Mouse (Mus musculus): ENCODE measurements at regions not wholly inside any gene's neighbourhood (a gene's known extent, or its start where the extent isn't known, plus 50 kb on each side); places are given as distances from the start of the nearest gene placed in this dataset.
"Not testable (repeated sequence)": the region's sequence is repeated elsewhere in the genome, so short reads cannot be mapped to it uniquely, and the experiment has no call there.

- H3K27me3 ChIP-seq (replicated peaks); H3K9me3 ChIP-seq; H3K4me2 ChIP-seq; H3K27ac ChIP-seq; H3K9ac ChIP-seq; ATAC-seq (ENCODE audit: insufficient read depth, low FRiP score, low read depth); H3K4me3 ChIP-seq (replicated peaks); H3K36me3 ChIP-seq; H3K4me1 ChIP-seq: not testable (repeated sequence)
- 49% methylated on average over 2 of the region's 2 CpGs for WGBS
Measured at GRCm38 (mm10) chr14:14478159-14478558, 77.1 kb downstream of the Olfr721-ps1 start.

GRCm38 (mm10) chr14:14481840-14482239, 80.7 kb downstream of the Olfr721-ps1 start:
- 72% methylated on average over 1 of the region's 1 CpGs for WGBS
- Histone ChIP-seq H3K4me3 (replicated peaks) (no peak overlapping the region), H3K36me3 (no peaks in the 10 kb centered on the region), H3K4me1 (no peaks in the 10 kb centered on the region), H3K9me3 (no peaks in the 10 kb centered on the region), H3K4me2 (no peak overlapping the region), H3K27ac (no peak overlapping the region), H3K27me3 (replicated peaks) (no peaks in the 10 kb centered on the region), H3K9ac (no peak overlapping the region)
- ATAC-seq (ENCODE audit: insufficient read depth, low FRiP score, low read depth), result no peak

- Histone ChIP-seq H3K27me3 (replicated peaks) (no peaks in the 10 kb centered on the region), H3K36me3 (no peaks in the 10 kb centered on the region), H3K9me3 (no peaks in the 10 kb centered on the region), H3K4me2 (no peak overlapping the region), H3K9ac (no peak overlapping the region), H3K4me1 (no peaks in the 10 kb centered on the region), H3K27ac (no peak overlapping the region), H3K4me3 (replicated peaks) (no peak overlapping the region)
- 93% methylated on average over 1 of the region's 1 CpGs for WGBS
- ATAC-seq (ENCODE audit: insufficient read depth, low FRiP score, low read depth), result no peak
Measured at GRCm38 (mm10) chr14:14486356-14486755, 85.3 kb downstream of the Olfr721-ps1 start.

GRCm38 (mm10) chr14:14490501-14490900, 89.4 kb downstream of the Olfr721-ps1 start:
- no peaks in the 10 kb centered on the region for H3K36me3 ChIP-seq
- H3K4me3 ChIP-seq (replicated peaks), result no peak overlapping the region
- H3K4me1 ChIP-seq, result no peaks in the 10 kb centered on the region
- H3K27ac ChIP-seq, result no peak overlapping the region
- ATAC-seq (ENCODE audit: insufficient read depth, low FRiP score, low read depth), result no peak
- no peak overlapping the region for H3K4me2 ChIP-seq
- no peaks in the 10 kb centered on the region for H3K9me3 ChIP-seq
- H3K9ac ChIP-seq, result no peak overlapping the region
- no peaks in the 10 kb centered on the region for H3K27me3 ChIP-seq (replicated peaks)

- H3K36me3 ChIP-seq, result no peaks in the 10 kb centered on the region
- no peak for ATAC-seq (ENCODE audit: insufficient read depth, low FRiP score, low read depth)
Measured at GRCm38 (mm10) chr14:14492041-14492440, 90.9 kb downstream of the Olfr721-ps1 start.

GRCm38 (mm10) chr14:14511927-14512326, 110.8 kb downstream of the Olfr721-ps1 start:
- H3K36me3 ChIP-seq, result no peaks in the 10 kb centered on the region
- ATAC-seq (ENCODE audit: insufficient read depth, low FRiP score, low read depth), result peak; percentile 63; the same call in 1 of the 2 replicates
- no peaks in the 10 kb centered on the region for H3K4me1 ChIP-seq
- H3K27me3 ChIP-seq (replicated peaks), result no peaks in the 10 kb centered on the region
- H3K27ac ChIP-seq, result no peak overlapping the region
- no peak overlapping the region for H3K9ac ChIP-seq
- H3K4me2 ChIP-seq, result no peak overlapping the region
- no peak overlapping the region for H3K4me3 ChIP-seq (replicated peaks)
- 82% methylated on average over 4 of the region's 4 CpGs for WGBS
- H3K9me3 ChIP-seq, result no peaks in the 10 kb centered on the region

More at GRCm38 (mm10) chr14:14492041-14492440, 90.9 kb downstream of the Olfr721-ps1 start:
- Histone ChIP-seq H3K27me3 (replicated peaks) (no peaks in the 10 kb centered on the region), H3K27ac (no peak overlapping the region), H3K4me3 (replicated peaks) (no peak overlapping the region), H3K4me2 (no peak overlapping the region), H3K4me1 (no peaks in the 10 kb centered on the region), H3K9ac (no peak overlapping the region), H3K9me3 (no peaks in the 10 kb centered on the region)

- WGBS, result 92% methylated on average over 2 of the region's 2 CpGs
- no peak overlapping the region for H3K27ac ChIP-seq
Measured at GRCm38 (mm10) chr14:14513056-14513455, 112.0 kb downstream of the Olfr721-ps1 start.

GRCm38 (mm10) chr14:14513498-14513897, 112.4 kb downstream of the Olfr721-ps1 start:
- Histone ChIP-seq H3K36me3 (no peaks in the 10 kb centered on the region), H3K4me3 (replicated peaks) (no peak overlapping the region), H3K27me3 (replicated peaks) (no peaks in the 10 kb centered on the region), H3K9me3 (no peaks in the 10 kb centered on the region), H3K4me2 (no peak overlapping the region), H3K4me1 (no peaks in the 10 kb centered on the region), H3K9ac (no peak overlapping the region), H3K27ac (no peak overlapping the region)
- no peak for ATAC-seq (ENCODE audit: insufficient read depth, low FRiP score, low read depth)
- 61% methylated on average over 3 of the region's 3 CpGs for WGBS

More at GRCm38 (mm10) chr14:14513056-14513455, 112.0 kb downstream of the Olfr721-ps1 start:
- no peaks in the 10 kb centered on the region for H3K27me3 ChIP-seq (replicated peaks)
- no peak overlapping the region for H3K4me3 ChIP-seq (replicated peaks)
- H3K9me3 ChIP-seq, result no peaks in the 10 kb centered on the region
- no peak for ATAC-seq (ENCODE audit: insufficient read depth, low FRiP score, low read depth)
- no peak overlapping the region for H3K9ac ChIP-seq
- H3K4me2 ChIP-seq, result no peak overlapping the region
- no peaks in the 10 kb centered on the region for H3K4me1 ChIP-seq
- no peaks in the 10 kb centered on the region for H3K36me3 ChIP-seq

GRCm38 (mm10) chr14:14514440-14515172, 113.5 kb downstream of the Olfr721-ps1 start:
- H3K36me3 ChIP-seq, result no peaks in the 10 kb centered on the region
- H3K4me3 ChIP-seq (replicated peaks), result no peak overlapping the region
- no peaks in the 10 kb centered on the region for H3K9me3 ChIP-seq
- ATAC-seq (ENCODE audit: insufficient read depth, low FRiP score, low read depth), result no peak
- H3K27me3 ChIP-seq (replicated peaks), result no peaks in the 10 kb centered on the region
- no peak overlapping the region for H3K4me2 ChIP-seq
- no peak overlapping the region for H3K27ac ChIP-seq
- no peaks in the 10 kb centered on the region for H3K4me1 ChIP-seq
- H3K9ac ChIP-seq, result no peak overlapping the region
- 66% methylated on average over 1 of the region's 1 CpGs for WGBS

- no peaks in the 10 kb centered on the region for H3K27me3 ChIP-seq (replicated peaks)
- no peaks in the 10 kb centered on the region for H3K9me3 ChIP-seq
- no peak for ATAC-seq (ENCODE audit: insufficient read depth, low FRiP score, low read depth)
- WGBS, result 59% methylated on average over 2 of the region's 2 CpGs
- no peaks in the 10 kb centered on the region for H3K36me3 ChIP-seq
- H3K4me2 ChIP-seq, result no peak overlapping the region
- H3K27ac ChIP-seq, result no peak overlapping the region
- H3K4me1 ChIP-seq, result no peaks in the 10 kb centered on the region
- no peak overlapping the region for H3K9ac ChIP-seq
- H3K4me3 ChIP-seq (replicated peaks), result no peak overlapping the region
Measured at GRCm38 (mm10) chr14:14515363-14515762, 114.3 kb downstream of the Olfr721-ps1 start.

- Histone ChIP-seq H3K36me3 (no peaks in the 10 kb centered on the region), H3K4me2 (no peak overlapping the region), H3K27ac (no peak overlapping the region), H3K4me1 (no peaks in the 10 kb centered on the region), H3K9me3 (no peaks in the 10 kb centered on the region), H3K27me3 (replicated peaks) (no peaks in the 10 kb centered on the region), H3K9ac (no peak overlapping the region), H3K4me3 (replicated peaks) (no peak overlapping the region)
- WGBS, result 56% methylated on average over 5 of the region's 5 CpGs
- no peak for ATAC-seq (ENCODE audit: insufficient read depth, low FRiP score, low read depth)
Measured at GRCm38 (mm10) chr14:14515918-14516317, 114.8 kb downstream of the Olfr721-ps1 start.

GRCm38 (mm10) chr14:14518027-14518426, 116.9 kb downstream of the Olfr721-ps1 start:
- Histone ChIP-seq H3K4me2 (no peak overlapping the region), H3K9me3 (no peaks in the 10 kb centered on the region), H3K36me3 (no peaks in the 10 kb centered on the region), H3K9ac (no peak overlapping the region), H3K4me3 (replicated peaks) (no peak overlapping the region), H3K27me3 (replicated peaks) (no peaks in the 10 kb centered on the region), H3K27ac (no peak overlapping the region), H3K4me1 (no peaks in the 10 kb centered on the region)
- no peak for ATAC-seq (ENCODE audit: insufficient read depth, low FRiP score, low read depth)
- 53% methylated on average over 1 of the region's 1 CpGs for WGBS

- no peak for ATAC-seq (ENCODE audit: insufficient read depth, low FRiP score, low read depth)
- no peak overlapping the region for H3K4me2 ChIP-seq
- H3K36me3 ChIP-seq, result no peaks in the 10 kb centered on the region
- no peak overlapping the region for H3K9ac ChIP-seq
- H3K27ac ChIP-seq, result no peak overlapping the region
- H3K27me3 ChIP-seq (replicated peaks), result no peaks in the 10 kb centered on the region
- H3K9me3 ChIP-seq, result no peaks in the 10 kb centered on the region
- H3K4me1 ChIP-seq, result no peaks in the 10 kb centered on the region
- no peak overlapping the region for H3K4me3 ChIP-seq (replicated peaks)
- 65% methylated on average over 2 of the region's 2 CpGs for WGBS
Measured at GRCm38 (mm10) chr14:14518841-14519240, 117.7 kb downstream of the Olfr721-ps1 start.

Measured in stomach, embryonic 15.5 days (tissue).